Mouse (Mus musculus): Measurements from ENCODE around the gene Catsper1.
A peak's percentile ranks its signal among the peaks of the same experiment; 100 is the strongest.

The Catsper1 gene

DNA sequence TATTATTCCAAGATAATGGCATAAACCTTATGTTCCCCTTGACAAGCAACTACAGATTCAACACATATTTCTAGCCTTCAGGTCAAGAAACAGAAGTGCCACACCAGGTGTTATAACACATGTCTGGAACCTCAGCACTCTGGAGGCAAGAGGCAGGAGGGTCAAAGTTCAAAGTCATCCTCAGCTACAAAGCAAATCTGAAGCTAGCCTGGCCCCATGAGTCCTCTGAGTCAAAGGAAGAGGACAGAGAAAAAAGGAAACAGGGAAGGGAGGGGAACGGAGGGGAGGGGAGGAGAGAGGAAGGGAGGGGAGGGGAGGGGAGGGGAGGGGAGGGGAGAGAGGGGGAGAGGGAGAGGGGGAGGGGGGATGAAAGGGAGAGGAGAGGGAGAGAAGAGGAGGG is 20.5 kb downstream of the Catsper1 start:
- no peak for DNase-seq

DNA sequence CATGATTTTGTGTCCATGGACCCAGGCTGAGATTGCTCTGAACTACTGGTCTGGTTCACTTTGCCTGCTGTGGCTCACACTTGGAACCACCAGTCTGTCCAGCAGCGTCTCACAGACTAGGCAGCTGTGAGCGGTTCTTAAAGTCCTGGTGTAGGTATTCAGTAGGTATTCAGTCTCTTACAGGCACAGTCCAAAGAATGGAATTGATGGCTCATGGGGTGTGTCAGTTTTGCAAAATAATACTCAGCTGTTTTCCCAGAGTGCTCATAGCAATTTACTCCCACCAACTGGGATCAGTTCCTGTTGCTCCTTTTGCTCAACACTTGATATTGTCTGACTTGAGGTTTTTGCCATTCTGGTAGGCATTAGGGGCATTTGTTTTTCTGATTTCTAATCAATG is 26.6 kb downstream of the Catsper1 start:
- DNase-seq: no peak

DNA sequence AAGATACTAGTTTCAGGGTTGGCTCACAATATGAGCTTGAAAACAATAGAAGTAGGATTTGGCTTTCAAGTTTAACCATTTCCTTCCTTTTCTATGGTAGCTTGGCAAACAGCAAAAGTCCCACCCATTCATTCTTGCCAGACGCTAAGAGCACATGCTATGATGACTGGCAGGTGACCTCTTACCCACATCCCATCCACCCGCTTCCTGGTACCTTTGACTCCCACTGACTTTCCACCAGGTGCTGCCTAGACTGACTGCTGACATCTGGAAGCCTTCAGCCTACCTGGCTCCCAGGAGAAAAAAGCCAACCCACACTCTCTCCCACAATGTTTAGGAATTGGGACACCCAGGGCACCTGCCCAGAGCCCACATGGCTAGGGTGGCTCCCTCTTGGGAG is 28.6 kb downstream of the Catsper1 start:
- DNase-seq: no peak

DNA sequence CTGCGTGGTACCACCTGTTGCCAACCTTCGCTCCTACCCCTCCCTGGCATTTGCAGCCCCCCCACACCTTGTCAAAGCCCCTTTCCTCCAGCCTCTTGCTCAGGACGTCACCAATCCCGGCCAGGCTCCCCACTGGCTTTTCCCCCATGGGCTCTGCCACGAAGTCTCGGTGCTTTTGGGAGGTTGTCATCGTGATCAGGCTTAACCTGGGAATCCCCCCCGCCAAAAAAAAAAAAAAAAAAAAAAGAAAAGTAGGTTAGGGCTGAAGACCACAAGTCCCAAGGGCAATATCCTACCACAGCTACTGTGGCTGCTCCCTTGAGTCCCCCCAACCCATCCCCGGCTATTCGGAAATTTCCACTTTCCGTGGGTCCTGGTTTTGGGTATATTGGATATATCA is 30.2 kb downstream of the Catsper1 start:
- DNase-seq: no peak

DNA sequence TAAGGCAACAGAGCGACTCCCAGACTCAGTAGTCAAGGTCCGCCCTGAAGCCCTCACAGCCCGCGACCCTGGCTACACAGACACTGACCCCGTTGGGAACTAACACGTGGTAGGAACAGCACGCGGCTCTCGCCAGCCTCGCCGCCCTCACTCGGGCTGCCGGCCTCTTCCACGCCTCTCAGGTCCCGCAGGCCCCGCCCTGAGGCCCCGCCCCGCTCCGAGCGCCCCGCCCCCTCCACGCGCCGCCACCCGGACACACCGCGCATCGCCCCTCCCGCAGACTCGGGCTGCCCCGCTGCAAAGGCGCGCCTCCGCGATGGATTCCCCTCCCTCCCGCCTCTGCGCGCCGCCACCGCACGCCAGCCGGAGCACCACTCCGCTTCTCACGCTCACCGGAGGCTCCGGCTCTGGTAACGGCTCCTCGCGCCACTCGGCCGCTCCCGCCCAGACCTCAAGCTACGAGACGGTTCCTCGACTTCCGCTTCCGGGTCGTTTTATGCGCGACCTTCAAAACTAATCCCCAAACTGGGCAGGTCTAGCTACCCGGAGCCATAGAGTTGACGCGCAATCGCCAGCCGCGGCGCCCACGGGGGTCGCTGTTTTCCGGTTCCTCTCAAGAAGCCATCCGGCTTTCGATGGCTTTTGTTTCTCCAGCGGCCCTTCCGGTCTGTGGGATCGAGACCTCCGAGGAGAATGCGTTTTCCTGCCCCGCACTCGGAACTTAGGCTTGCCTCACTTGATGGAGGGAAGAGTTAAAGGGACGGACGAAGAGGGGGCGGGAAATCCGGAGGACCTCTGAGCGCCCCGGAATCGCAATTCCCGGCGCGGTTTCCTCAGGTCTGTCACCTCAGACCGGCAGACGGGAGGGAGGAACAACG is 30.9 kb downstream of the Catsper1 start, which contains the start of gene Eif1ad:
Gene Eif1ad (plus strand): TSS at position 567 of the 878 bp plus-strand sequence.
- DNase-seq: peak; percentile 95

DNA sequence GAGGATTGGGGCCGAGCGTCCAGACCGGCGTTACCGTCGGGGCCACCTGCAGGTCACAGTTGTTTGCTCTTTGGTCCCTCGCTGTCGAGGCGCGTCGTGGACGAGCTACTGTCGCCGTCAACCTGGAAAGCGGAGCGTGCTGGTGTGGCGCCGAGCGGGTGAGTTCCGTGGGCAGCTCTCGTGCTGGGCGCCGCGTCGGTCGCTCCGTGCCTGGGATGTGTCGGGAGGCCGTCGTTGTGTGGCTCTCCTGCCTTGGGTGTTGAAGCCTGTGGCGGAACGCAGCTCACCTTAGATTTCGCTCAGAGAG is 31.5 kb downstream of the Catsper1 start, which contains the start of gene Banf1:
Gene Banf1 (minus strand): TSS at position 116 of the 307 bp plus-strand sequence.
- no peak for DNase-seq

DNA sequence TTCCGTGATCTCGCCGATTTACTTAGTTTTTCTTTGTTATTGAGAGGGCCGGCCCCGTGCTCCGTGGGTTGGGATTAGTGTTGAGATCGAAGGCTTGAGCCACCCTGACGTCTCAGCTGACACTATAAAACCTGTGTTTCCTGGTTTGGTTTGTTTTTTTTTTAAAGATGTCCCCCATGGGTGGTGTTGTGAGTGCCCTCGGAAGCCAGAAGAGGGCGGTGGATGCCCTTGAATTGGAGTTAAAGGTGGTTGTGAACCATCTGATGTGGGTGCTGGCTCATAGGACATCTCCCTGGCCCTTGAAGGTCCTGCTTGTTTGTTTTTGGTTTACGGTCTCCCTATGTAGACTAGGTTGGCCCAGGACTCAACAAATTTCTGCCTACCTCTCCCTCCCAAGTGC is 31.9 kb downstream of the Catsper1 start:
- no peak for DNase-seq

DNA sequence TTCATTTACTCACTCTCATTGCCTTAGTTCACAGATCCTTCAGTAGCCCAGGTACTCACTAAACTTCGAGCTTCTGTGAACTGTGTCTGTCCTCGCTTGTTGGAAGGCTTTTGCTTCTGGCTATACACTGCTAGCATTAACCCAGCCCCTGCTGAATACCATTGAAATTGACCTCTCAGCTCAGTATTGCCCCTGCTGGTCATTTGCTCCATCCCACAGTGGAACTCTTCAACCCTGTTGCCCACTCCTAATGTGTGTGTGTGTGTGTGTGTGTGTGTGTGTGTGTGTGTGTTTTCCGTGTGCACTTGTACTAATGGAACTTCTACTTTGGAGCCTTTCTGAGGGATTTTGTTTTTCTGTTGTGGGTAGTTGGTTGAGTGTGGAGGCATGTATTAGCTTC is 35.4 kb downstream of the Catsper1 start:
- DNase-seq: no peak

DNA sequence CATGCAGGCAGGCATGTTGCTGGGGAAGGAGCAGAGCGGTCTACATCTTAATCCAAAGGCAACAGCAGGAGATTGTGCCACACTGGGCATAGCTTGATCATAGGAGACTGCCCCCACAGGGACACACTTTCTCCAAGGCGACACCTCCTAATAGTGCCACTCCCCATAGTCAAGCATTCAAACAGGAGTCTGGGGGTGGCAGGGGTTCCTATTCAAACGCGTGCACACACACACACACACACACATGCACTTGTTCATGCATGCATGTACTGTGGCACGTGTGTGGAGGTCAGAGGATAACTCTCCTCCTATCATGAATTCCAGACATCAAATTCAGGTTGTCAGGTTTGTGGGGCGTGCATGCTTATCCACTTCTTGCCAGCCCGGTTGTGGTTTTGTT is 37.2 kb downstream of the Catsper1 start:
- no peak for DNase-seq

DNA sequence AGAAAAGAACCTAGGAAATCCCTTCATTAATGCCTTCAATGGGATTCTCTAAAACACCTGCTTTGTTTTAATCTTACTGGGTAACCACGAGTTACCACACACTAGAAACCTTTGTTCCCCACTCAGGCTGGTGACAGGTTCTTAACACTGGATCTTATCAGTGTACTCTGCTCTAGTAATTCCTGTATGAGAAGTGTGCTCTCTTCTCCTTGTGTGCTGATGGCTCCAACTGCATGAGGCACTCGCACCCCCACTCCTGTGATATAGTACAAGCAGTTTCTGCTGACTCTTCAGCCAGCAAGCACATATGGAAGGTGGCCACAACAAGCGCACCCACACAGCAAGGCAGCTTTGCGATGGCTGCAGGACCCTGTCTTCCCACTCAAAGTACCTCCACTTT is 38.6 kb downstream of the Catsper1 start:
- DNase-seq: no peak

DNA sequence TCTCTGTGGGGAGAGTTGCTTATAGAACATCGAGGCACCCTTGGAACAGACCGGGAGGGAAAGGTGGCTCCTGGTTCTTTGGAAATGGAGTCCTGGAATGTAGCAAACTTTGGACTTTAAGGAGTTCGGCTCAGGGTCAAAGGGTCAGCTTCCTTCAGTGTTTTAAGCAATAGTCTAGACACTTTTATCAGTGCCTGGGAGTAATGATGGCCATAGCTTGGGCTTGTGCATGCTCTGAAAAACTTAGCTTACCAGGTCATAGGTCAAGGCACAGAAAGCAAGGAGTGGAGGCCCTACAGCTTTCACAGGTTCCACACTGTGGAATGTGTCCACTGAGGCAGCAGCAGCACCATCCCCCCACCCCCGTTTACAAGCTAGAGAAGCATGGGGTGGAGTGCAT is 39.2 kb downstream of the Catsper1 start:
- DNase-seq: no peak

DNA sequence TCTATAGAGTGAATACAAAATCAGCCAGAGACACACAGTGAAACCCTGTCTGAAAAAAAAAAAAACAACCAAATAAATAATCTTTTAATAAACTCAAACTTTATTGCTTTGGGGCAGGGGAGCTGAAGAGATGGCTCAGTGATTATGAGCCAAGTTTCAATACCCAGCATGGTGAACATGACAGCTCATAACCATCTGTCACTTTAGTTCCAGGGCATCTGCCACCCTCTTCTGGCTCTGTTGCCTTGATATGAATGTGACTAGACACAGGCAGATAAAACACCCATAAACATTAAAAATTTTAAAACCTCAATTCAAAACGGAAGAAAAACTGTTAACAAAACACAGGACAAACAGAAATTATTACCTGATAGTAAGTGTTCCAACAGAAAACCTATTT is 41.9 kb downstream of the Catsper1 start:
- DNase-seq: no peak

DNA sequence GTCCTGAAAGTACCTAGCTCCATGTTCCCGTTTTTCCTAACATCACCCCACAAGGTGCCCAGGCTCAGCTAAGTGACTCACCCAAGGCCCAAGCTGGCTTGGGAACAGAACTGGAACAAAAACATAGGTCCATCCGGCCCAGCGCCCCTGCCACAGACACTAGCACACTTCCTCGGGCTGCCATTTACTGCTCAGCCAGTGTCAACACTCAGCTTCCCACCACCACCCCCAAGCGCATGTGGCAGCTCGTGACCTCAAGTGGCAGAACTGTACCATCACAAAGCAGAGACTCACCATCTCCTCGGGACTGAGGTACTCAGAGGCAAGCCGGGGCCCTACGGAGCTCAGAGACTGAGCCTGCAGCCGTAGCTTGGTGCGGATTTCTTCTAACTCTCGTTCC is 47.8 kb downstream of the Catsper1 start:
- no peak for DNase-seq

DNA sequence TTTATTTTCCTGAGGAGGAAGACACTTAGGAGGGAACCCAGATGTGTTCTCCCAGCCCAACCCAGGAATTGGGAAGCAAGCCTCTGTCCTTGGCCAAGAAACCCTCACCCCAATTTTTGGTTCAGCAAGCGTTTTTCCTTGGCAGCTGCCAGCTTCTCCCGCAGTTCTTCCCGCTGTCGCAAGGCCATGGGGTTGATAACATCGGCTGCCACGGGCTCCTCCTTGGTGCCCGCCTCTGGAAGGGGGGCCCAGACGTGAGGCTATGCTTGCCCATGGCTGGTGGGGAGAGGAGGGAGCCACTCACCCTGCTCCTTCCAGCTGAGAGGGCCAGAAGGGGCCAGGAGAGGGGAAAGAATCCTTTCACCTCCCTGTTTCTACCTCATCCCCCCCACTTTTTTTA is 49.2 kb downstream of the Catsper1 start:
- no peak for DNase-seq

DNA sequence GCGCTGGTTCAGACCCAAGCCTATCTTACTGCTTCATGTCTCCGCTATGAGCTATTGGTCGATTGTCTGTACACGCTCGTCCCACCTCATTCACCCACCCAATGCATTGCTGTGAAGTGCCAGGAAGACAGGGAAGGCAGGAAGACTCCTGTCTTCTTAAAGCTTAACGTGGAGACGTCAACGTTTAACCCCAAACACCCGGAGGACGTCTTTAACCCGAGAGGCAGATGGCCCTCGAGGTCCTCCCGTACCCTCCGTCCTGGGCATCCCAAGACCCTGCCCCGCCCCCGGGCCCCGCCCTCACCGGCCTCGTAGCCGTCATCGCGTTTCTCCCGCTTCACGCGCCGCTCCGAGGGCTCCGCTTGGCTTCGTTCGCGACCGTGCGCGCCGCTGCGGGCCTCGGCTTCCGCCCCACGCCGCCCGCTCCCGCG is 52.5 kb downstream of the Catsper1 start:
- DNase-seq: no peak

DNA sequence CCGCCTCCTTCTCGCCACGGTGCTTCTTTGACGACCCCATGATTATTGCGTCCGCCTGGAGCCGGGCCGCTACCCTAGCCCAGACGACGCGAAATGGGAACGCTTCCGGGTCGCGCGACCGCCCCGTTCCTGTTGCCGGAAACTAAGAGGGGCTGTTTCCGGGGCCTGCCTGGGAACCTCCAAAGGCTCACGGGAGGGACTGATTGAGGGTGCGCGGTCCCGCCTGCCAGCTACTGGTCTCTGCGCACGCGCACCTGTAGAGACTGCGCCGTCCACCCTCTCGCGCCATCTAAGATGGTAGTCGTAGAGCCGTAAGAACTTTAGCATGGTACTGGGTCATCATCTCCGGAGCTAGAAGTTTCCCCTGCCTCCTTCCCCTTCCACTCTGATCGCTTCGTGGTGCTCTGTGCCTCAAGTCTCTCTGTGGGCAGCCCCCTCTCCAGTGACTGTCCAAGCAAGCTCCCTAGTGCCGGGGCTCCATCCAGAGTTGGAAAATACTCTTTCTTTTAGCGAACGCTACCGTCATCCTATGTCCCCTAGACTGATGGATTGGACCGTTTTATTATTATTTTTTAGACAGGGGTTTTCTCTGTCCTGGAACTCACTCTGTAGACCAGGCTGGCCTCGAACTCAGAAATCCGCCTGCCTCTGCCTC is 53.2 kb downstream of the Catsper1 start, which contains the start of gene Sart1:
Gene Sart1 (minus strand): TSS at position 116 of the 655 bp plus-strand sequence.
- peak; percentile 96 for DNase-seq

DNA sequence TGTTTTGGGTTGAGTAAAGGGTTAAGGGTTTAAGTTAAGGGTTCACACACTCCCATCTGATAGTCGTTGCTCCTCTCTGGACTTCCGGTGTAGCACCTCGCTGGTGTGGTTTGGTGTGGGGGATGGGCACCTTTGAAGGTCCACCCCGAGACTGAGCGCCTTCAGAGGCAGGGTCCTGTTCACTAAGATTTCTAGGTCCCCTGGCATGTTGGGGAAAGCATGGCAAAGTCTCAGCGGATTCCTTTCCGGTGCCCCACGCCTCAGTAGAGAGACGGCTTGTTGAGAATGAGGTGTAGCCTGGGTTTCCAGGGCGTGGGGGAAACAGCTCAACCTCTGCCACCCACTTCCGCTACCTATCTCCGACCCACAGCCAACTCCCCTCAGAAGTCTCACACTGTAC is 54.1 kb downstream of the Catsper1 start:
- peak; percentile 34 for DNase-seq

DNA sequence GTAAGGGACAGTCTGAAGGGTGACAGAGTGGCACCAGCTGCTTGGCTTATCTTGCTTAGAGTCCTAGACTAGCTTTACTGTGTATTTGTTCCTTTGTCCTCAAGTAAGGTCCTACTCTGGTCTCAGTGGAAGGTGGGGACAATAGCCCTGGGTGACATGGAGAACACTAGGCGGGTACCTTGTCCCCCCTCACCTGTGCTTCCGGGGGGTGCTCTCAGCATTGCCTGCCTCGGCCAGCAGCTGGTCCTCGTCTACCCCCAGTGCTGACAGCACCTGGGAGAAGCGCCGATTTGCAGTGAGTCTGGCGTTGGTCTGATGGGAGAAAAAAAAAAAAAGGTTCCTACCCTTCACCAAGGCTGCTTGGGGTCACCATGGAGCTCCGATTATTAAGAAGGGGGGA is 54.9 kb downstream of the Catsper1 start:
- DNase-seq: no peak

DNA sequence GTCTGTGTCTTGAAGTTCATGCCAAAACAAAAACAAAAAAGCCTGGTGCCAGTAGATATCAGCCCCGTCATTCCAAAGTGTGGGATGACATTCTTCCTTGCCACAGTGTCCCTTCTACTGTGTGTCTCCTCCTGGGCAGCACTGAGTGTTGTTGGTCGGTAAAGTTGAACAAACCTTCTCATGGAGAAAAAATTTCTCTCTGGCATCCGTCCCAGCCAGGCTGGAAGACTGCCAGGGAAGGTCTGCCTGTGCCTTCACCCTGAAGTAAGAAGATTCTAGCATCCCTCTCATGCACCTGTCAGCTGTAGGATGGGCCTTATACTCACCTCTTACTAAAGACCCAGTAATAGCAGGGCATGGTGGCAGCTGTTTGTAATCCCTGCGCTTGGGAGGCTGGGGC is 57.4 kb downstream of the Catsper1 start:
- DNase-seq: peak; percentile 66
